Mouse (Mus musculus) megakaryocyte, embryonic 14.5 days (primary cell): ENCODE results near the gene Cnot6l.

Experiments
- FLI1 ChIP-seq: IDR thresholded peaks from 2 replicates; pipeline ENCODE4 v1.6.1; 2012; ENCODE audit warnings: low read length, inconsistent platforms, mixed read lengths
- GATA1 ChIP-seq: IDR thresholded peaks from 3 replicates; pipeline ENCODE4 v1.6.1; 2012; ENCODE audit warnings: mixed read lengths, low read length, inconsistent platforms, borderline replicate concordance

GRCm38 (mm10) chr5:96142351-96142750 lies 21.6 kb downstream of the Cnot6l start:
- TF ChIP-seq GATA1: no peak
- no peak for TF ChIP-seq FLI1
